Mouse (Mus musculus) testis, adult 2 months (tissue): ENCODE results near the gene Zdhhc25. TPM values are rescaled to one million over a fixed set of nuclear protein-coding genes. Genes with fewer than 3 reads are reported as not detected.

Experiments used
- H3K27ac ChIP-seq: fragments of 200-500 bp; 2 replicates; pipeline ENCODE4 v1.5.1; 2012; ENCODE audit warnings: low read depth, low read length; ENCODE audit not compliant: control insufficient read depth, insufficient read depth
- H3K27me3 ChIP-seq: fragments of 200-500 bp; 2 replicates; pipeline ENCODE4 v1.6.1; 2012; ENCODE audit warnings: mild to moderate bottlenecking, low read length, moderate library complexity; ENCODE audit not compliant: control insufficient read depth, insufficient read depth
- H3K36me3 ChIP-seq: fragments of 200-500 bp; 2 replicates; pipeline ENCODE4 v1.6.1; 2012; ENCODE audit warnings: mild to moderate bottlenecking, low read length; ENCODE audit not compliant: control insufficient read depth, insufficient read depth
- H3K4me1 ChIP-seq: fragments of 200-500 bp; 2 replicates; pipeline ENCODE4 v1.6.1; 2012; ENCODE audit warnings: low read length; ENCODE audit not compliant: control insufficient read depth, insufficient read depth
- H3K4me3 ChIP-seq: fragments of 200-500 bp; 2 replicates; pipeline ENCODE4 v1.5.1; 2012; ENCODE audit warnings: low read depth, mild to moderate bottlenecking, low read length, moderate library complexity, mixed read lengths; ENCODE audit not compliant: control insufficient read depth
- CTCF ChIP-seq: fragments of 200-500 bp; IDR thresholded peaks from 2 replicates; pipeline ENCODE4 v1.5.1; 2012; ENCODE audit warnings: low read depth, mild to moderate bottlenecking, inconsistent platforms, low read length, moderate library complexity; ENCODE audit not compliant: control insufficient read depth, insufficient read depth, insufficient replicate concordance
- POLR2A ChIP-seq: fragments of 200-500 bp; IDR thresholded peaks from 2 replicates; pipeline ENCODE4 v1.6.1; 2012; ENCODE audit warnings: low read depth, mild to moderate bottlenecking, inconsistent platforms, low read length, moderate library complexity; ENCODE audit not compliant: control insufficient read depth
- polyA plus RNA-seq: library from polyadenylated mRNA; depleted of rRNA; stranded (reverse); fragments of >200 nt; gene quantifications from 2 replicates; pipeline ENCODE4 v1.2.3, GENCODE M21; 2012

The Zdhhc25 gene
- polyA plus RNA-seq, 1 experiment = 241 TPM

- TF ChIP-seq CTCF (no peak), POLR2A (no peak)
- H3K4me3 ChIP-seq = no peak overlapping the region
- peaks cover 4% of the 10 kb centered on the region; the same call in 1 of the 2 replicates for H3K4me1 ChIP-seq
- H3K27me3 ChIP-seq = no peaks in the 10 kb centered on the region
- H3K36me3 ChIP-seq = no peaks in the 10 kb centered on the region
- no peak overlapping the region for H3K27ac ChIP-seq
Observed at GRCm38 (mm10) chr15:88617125-88617524, 17.0 kb downstream of the Zdhhc25 start.

GRCm38 (mm10) chr15:88618008-88618773 is 18.1 kb downstream of the Zdhhc25 start:
- H3K27me3 ChIP-seq = no peaks in the 10 kb centered on the region
- no peak overlapping the region for H3K4me3 ChIP-seq
- H3K4me1 ChIP-seq = peaks cover 4% of the 10 kb centered on the region; the same call in 1 of the 2 replicates
- TF ChIP-seq POLR2A (no peak), CTCF (peak; percentile 56; the same call in 1 of the 2 replicates)
- H3K27ac ChIP-seq = no peak overlapping the region
- H3K36me3 ChIP-seq = no peaks in the 10 kb centered on the region

GRCm38 (mm10) chr15:88620017-88620416 is 19.9 kb downstream of the Zdhhc25 start:
- TF ChIP-seq CTCF = no peak
- TF ChIP-seq POLR2A = no peak
- Histone ChIP-seq H3K36me3 (no peaks in the 10 kb centered on the region), H3K4me3 (no peak overlapping the region), H3K4me1 (peaks cover 4% of the 10 kb centered on the region; the same call in 1 of the 2 replicates), H3K27me3 (no peaks in the 10 kb centered on the region), H3K27ac (no peak overlapping the region)

- Histone ChIP-seq H3K4me1 (no peaks in the 10 kb centered on the region), H3K27ac (no peak overlapping the region), H3K36me3 (no peaks in the 10 kb centered on the region), H3K27me3 (no peaks in the 10 kb centered on the region), H3K4me3 (no peak overlapping the region)
- no peak for TF ChIP-seq POLR2A
- no peak for TF ChIP-seq CTCF
Observed at GRCm38 (mm10) chr15:88623891-88624290, 23.8 kb downstream of the Zdhhc25 start.

- Histone ChIP-seq H3K36me3 (no peaks in the 10 kb centered on the region), H3K4me3 (no peak overlapping the region), H3K27me3 (no peaks in the 10 kb centered on the region), H3K4me1 (no peaks in the 10 kb centered on the region), H3K27ac (no peak overlapping the region)
- no peak for TF ChIP-seq POLR2A
- no peak for TF ChIP-seq CTCF
Observed at GRCm38 (mm10) chr15:88624874-88625277, 24.8 kb downstream of the Zdhhc25 start.

GRCm38 (mm10) chr15:88625303-88626066 is 25.4 kb downstream of the Zdhhc25 start:
- Histone ChIP-seq H3K27ac (no peak overlapping the region), H3K27me3 (no peaks in the 10 kb centered on the region), H3K36me3 (no peaks in the 10 kb centered on the region), H3K4me3 (no peak overlapping the region), H3K4me1 (no peaks in the 10 kb centered on the region)
- TF ChIP-seq CTCF (no peak), POLR2A (no peak)

- no peaks in the 10 kb centered on the region for H3K4me1 ChIP-seq
- H3K27me3 ChIP-seq = no peaks in the 10 kb centered on the region
- H3K27ac ChIP-seq = no peak overlapping the region
- no peak for TF ChIP-seq CTCF
- no peak for TF ChIP-seq POLR2A
- H3K36me3 ChIP-seq = no peaks in the 10 kb centered on the region
- no peak overlapping the region for H3K4me3 ChIP-seq
Observed at GRCm38 (mm10) chr15:88626886-88627488, 26.9 kb downstream of the Zdhhc25 start.
